Mouse (Mus musculus): ENCODE data around the gene Sh3tc1. TPM values are rescaled to one million over a fixed set of nuclear protein-coding genes. Genes with fewer than 3 reads are reported as not detected.

Gene Sh3tc1
- polyA plus RNA-seq, 1 experiment: 18.9 TPM

DNA sequence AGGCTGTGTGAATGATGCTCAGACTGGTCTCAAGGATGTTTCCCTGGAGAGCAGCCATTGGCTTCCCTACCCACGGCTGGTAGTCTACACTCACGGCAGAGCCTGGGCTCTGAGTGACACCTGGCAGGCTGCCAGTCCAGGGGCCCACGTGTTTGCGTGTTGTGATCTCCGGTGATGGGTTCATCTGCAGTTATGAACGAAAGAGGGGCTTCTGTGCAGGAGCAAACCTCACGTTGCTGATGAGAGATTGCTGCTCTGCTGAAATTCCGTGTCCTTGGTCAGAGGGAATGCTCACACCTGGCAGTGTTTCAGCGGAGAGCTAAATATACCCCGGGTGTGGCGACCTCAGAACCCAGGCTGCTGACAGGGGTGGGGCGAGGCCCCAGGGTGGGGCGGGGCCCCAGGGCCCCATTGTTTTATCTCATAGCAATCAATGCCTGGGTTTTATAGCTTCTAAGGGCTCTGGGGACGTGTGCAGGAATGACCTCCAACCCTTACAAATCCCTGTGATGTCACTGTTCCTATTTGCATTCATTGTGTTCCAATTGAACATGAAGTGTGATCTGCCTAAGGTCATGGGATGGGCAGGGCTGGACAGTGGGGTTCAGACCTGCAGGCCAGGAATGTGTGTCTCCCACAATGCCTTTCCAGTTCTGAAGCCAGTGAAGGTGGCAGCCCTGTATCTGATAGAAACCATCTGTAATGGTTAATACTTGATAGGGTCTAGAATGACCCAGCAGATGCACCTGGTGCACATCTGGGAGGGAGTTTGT lies 31.3 kb upstream of the Sh3tc1 start:
- Histone ChIP-seq H3K27ac (ENCODE audit: control insufficient read depth, insufficient read depth, low read depth, low read length, poor library complexity) (no peak overlapping the region), H3K4me3 (replicated peaks; ENCODE audit: control insufficient read depth, low read depth, low read length) (no peak overlapping the region), H3K4me1 (ENCODE audit: control insufficient read depth, insufficient read depth, low read length) (no peaks in the 10 kb centered on the region)
- TF ChIP-seq CTCF (IDR thresholded peaks at IDR 0.05; ENCODE audit: control insufficient read depth, insufficient read depth, low read length): no peak
- no peak for TF ChIP-seq POLR2A (IDR thresholded peaks at IDR 0.05; ENCODE audit: borderline replicate concordance, control insufficient read depth, low read depth, low read length)
- WGBS: 47% methylated on average over 14 of the region's 14 CpGs

DNA sequence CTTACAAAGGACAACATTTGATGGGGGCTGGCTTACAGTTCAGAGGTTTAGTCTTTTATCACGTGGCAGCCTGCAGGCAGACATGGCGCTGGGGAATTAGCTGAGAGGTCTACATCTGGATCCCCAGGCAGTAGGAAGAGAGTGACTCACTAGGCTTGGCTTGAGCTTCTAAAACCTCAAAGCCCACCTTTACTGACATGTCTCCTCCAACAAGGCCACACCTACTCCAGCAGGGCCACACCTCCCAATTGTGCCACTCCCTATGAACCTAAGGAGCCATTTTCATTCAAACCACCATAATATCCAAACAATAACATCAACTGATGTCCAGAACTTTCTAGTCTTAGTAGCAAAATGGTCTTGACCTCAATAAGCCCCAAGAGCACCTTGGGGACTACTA lies 30.5 kb upstream of the Sh3tc1 start:
- no peak for TF ChIP-seq POLR2A (IDR thresholded peaks at IDR 0.05; ENCODE audit: borderline replicate concordance, control insufficient read depth, low read depth, low read length)
- no peak for TF ChIP-seq CTCF (IDR thresholded peaks at IDR 0.05; ENCODE audit: control insufficient read depth, insufficient read depth, low read length)
- no peak overlapping the region for H3K4me3 ChIP-seq (replicated peaks; ENCODE audit: control insufficient read depth, low read depth, low read length)
- 88% methylated on average over 2 of the region's 2 CpGs for WGBS
- no peak overlapping the region for H3K27ac ChIP-seq (ENCODE audit: control insufficient read depth, insufficient read depth, low read depth, low read length, poor library complexity)
- H3K4me1 ChIP-seq (ENCODE audit: control insufficient read depth, insufficient read depth, low read length): no peaks in the 10 kb centered on the region

DNA sequence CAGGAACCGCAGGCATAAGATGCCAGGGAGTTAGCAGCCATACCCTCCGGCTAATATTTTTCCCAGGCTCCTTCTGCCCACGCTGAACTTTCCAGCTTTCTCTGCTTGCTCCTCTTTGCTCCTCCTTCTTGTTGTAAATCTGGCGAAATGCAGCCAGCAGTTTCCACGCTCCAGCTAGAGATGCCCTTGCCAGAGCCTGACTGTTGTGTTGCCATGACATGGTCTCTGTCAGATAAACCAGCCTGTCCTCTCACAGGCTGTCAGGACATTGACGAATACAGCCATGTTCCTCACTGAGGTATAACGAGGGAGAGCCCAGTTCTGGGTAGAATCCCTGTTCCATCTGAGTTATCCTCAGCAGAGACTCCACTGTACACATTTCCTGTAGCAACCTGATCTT lies 29.2 kb upstream of the Sh3tc1 start:
- no peak overlapping the region for H3K4me3 ChIP-seq (replicated peaks; ENCODE audit: control insufficient read depth, low read depth, low read length)
- no peak overlapping the region for H3K27ac ChIP-seq (ENCODE audit: control insufficient read depth, insufficient read depth, low read depth, low read length, poor library complexity)
- TF ChIP-seq POLR2A (IDR thresholded peaks at IDR 0.05; ENCODE audit: borderline replicate concordance, control insufficient read depth, low read depth, low read length) (no peak), CTCF (IDR thresholded peaks at IDR 0.05; ENCODE audit: control insufficient read depth, insufficient read depth, low read length) (no peak)
- H3K4me1 ChIP-seq (ENCODE audit: control insufficient read depth, insufficient read depth, low read length): no peaks in the 10 kb centered on the region
- WGBS: 80% methylated on average over 7 of the region's 7 CpGs

DNA sequence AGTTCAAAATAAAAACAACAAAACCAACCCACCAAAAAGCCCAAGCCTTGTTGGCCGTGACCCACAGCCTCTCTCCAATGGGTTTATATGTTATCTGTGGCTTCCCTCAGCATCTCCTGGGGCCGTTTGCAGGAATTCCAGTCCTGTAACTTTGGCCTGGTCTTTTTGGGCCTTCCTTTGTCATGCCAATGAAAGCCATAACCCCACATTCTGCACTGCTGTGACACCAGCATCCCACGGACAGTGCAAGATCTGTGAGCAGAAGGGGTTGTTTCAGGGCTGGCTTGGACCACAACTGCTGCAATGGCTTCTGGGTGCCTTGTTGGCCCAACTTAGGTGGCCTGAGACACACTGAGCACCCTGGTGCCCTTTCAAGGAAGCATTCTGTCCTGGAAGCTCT lies 28.7 kb upstream of the Sh3tc1 start:
- no peak overlapping the region for H3K4me3 ChIP-seq (replicated peaks; ENCODE audit: control insufficient read depth, low read depth, low read length)
- no peak for TF ChIP-seq POLR2A (IDR thresholded peaks at IDR 0.05; ENCODE audit: borderline replicate concordance, control insufficient read depth, low read depth, low read length)
- no peak for TF ChIP-seq CTCF (IDR thresholded peaks at IDR 0.05; ENCODE audit: control insufficient read depth, insufficient read depth, low read length)
- no peaks in the 10 kb centered on the region for H3K4me1 ChIP-seq (ENCODE audit: control insufficient read depth, insufficient read depth, low read length)
- WGBS: 72% methylated on average over 3 of the region's 3 CpGs
- no peak overlapping the region for H3K27ac ChIP-seq (ENCODE audit: control insufficient read depth, insufficient read depth, low read depth, low read length, poor library complexity)

DNA sequence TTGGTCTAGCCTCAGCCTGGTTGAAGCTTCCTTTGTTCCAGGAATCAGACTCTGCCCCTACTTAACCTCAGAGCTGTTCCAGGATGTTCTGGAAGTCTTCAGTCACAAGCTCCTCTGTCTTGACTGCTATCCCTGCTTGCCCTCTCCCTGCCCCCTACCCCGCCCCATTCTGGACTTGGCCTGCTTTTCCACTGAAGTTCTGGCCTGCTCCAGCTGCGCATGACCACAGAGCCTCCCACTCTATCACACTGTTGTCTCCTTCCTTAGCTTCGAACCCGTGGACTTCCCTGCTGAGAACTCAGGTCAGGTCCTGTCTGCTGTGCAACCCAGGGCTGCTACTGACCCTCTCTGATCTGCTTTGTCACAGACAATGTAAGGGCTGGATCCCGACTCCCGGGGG lies 26.1 kb upstream of the Sh3tc1 start:
- WGBS: 76% methylated on average over 6 of the region's 6 CpGs
- TF ChIP-seq POLR2A (IDR thresholded peaks at IDR 0.05; ENCODE audit: borderline replicate concordance, control insufficient read depth, low read depth, low read length): no peak
- no peak for TF ChIP-seq CTCF (IDR thresholded peaks at IDR 0.05; ENCODE audit: control insufficient read depth, insufficient read depth, low read length)
- Histone ChIP-seq H3K4me3 (replicated peaks; ENCODE audit: control insufficient read depth, low read depth, low read length) (no peak overlapping the region), H3K4me1 (ENCODE audit: control insufficient read depth, insufficient read depth, low read length) (no peaks in the 10 kb centered on the region), H3K27ac (ENCODE audit: control insufficient read depth, insufficient read depth, low read depth, low read length, poor library complexity) (no peak overlapping the region)

DNA sequence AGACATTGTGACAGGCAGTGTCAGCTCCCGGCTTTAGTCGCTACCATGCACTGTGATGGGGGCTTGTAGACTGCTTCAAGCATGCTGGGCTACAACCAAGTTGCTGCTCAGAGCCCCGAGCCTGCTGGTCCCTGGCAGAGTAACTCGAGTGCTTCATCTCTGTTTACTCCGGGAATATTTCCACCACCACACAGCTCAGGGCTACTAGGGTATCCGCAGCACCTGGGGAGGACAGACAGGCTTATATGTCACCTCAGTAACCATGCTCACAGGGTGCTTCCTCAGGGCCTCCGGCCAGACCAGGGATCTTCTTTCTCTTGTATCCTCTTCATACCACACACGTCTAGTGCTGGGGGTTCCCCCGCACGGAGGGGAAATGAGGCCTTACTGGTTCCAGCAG lies 23.1 kb upstream of the Sh3tc1 start:
- 68% methylated on average over 10 of the region's 10 CpGs for WGBS
- TF ChIP-seq CTCF (IDR thresholded peaks at IDR 0.05; ENCODE audit: control insufficient read depth, insufficient read depth, low read length): no peak
- TF ChIP-seq POLR2A (IDR thresholded peaks at IDR 0.05; ENCODE audit: borderline replicate concordance, control insufficient read depth, low read depth, low read length): no peak

DNA sequence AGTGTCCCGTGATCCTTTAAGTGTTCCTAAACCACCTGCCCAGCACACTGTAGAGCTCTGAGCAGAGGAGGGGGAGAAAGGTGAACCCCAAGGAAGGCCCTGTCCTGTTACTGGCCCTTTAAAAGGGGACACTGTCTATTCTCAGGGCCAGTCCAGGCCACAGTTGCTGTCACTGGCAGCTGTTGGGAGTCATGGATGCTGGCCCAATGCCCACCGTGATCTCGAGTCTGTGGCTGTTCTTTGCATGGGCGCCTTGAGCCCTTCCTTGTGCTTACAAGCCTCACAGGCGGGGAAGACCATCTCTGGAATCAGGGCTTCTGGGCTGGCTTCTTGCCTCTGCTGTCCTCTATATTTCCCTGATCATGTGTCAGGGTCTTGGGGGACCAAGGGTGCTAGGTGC lies 22.6 kb upstream of the Sh3tc1 start:
- TF ChIP-seq CTCF (IDR thresholded peaks at IDR 0.05; ENCODE audit: control insufficient read depth, insufficient read depth, low read length) (no peak), POLR2A (IDR thresholded peaks at IDR 0.05; ENCODE audit: borderline replicate concordance, control insufficient read depth, low read depth, low read length) (no peak)

More for the DNA sequence above, 23.1 kb upstream of the Sh3tc1 start:
- Histone ChIP-seq H3K4me3 (replicated peaks; ENCODE audit: control insufficient read depth, low read depth, low read length) (no peak overlapping the region), H3K27ac (ENCODE audit: control insufficient read depth, insufficient read depth, low read depth, low read length, poor library complexity) (no peak overlapping the region), H3K4me1 (ENCODE audit: control insufficient read depth, insufficient read depth, low read length) (no peaks in the 10 kb centered on the region)

DNA sequence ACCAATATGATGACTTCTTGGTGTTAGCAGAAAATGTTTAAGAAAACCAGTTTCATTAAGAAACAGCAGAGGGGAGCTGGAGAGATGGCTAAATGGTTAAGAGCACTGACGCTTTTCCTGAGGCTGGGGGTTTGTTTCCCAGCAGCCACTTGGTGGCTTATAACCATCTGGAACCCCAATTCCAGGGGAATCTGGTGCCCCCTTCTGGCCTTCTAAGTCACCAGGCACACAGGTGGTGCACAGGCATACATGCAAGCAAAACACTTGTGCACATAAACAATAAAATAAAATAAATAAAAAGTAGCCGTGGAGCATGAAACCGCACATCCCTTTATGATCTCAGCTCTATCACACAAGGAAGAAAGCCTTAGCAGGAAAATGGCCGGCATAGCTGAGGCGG lies 21.5 kb upstream of the Sh3tc1 start:
- H3K27ac ChIP-seq (ENCODE audit: control insufficient read depth, insufficient read depth, low read depth, low read length, poor library complexity): no peak overlapping the region
- no peak overlapping the region for H3K4me3 ChIP-seq (replicated peaks; ENCODE audit: control insufficient read depth, low read depth, low read length)
- 80% methylated on average over 5 of the region's 5 CpGs for WGBS
- no peak for TF ChIP-seq CTCF (IDR thresholded peaks at IDR 0.05; ENCODE audit: control insufficient read depth, insufficient read depth, low read length)
- no peak for TF ChIP-seq POLR2A (IDR thresholded peaks at IDR 0.05; ENCODE audit: borderline replicate concordance, control insufficient read depth, low read depth, low read length)
- no peaks in the 10 kb centered on the region for H3K4me1 ChIP-seq (ENCODE audit: control insufficient read depth, insufficient read depth, low read length)

More for the DNA sequence above, 22.6 kb upstream of the Sh3tc1 start:
- Histone ChIP-seq H3K27ac (ENCODE audit: control insufficient read depth, insufficient read depth, low read depth, low read length, poor library complexity) (no peak overlapping the region), H3K4me1 (ENCODE audit: control insufficient read depth, insufficient read depth, low read length) (no peaks in the 10 kb centered on the region), H3K4me3 (replicated peaks; ENCODE audit: control insufficient read depth, low read depth, low read length) (no peak overlapping the region)
- WGBS: 64% methylated on average over 5 of the region's 5 CpGs

Data from bone marrow, adult 2 months (tissue).